Mouse (Mus musculus): Measurements from ENCODE around the gene Adcy9. TPM values are rescaled to one million over a fixed set of nuclear protein-coding genes. Genes with fewer than 3 reads are reported as not detected.

The Adcy9 gene
- polyA plus RNA-seq, 1 experiment from 2014 or later: 1.3 TPM

- H3K4me2 ChIP-seq: peak overlapping the region; percentile 99
- H3K9ac ChIP-seq: peak overlapping the region; percentile 61
- WGBS: 4% methylated on average over 32 of the region's 32 CpGs
- H3K27me3 ChIP-seq (ENCODE audit: insufficient read depth, low read length): peaks cover 14% of the 10 kb centered on the region
- H3K9me3 ChIP-seq (ENCODE audit: low read depth, low read length): no peaks in the 10 kb centered on the region
- peak overlapping the region; percentile 74 for H3K4me3 ChIP-seq (ENCODE audit: low read depth, low read length)
- peaks cover 7% of the 10 kb centered on the region for H3K4me1 ChIP-seq (ENCODE audit: insufficient read depth)
- H3K27ac ChIP-seq (ENCODE audit: low read depth): no peak overlapping the region
- no peak for TF ChIP-seq CTCF (IDR thresholded peaks at IDR 0.05; ENCODE audit: low read depth)
- ATAC-seq (ENCODE audit: insufficient read depth) (peak; percentile 19; the same call in 1 of the 2 replicates), DNase-seq (peak; percentile 45)
- no peaks in the 10 kb centered on the region for H3K36me3 ChIP-seq (ENCODE audit: insufficient read depth)
Observed at GRCm38 (mm10) chr16:4418776-4419545, 1.3 kb downstream of the Adcy9 start.

GRCm38 (mm10) chr16:4418072-4418471 is 2.2 kb downstream of the Adcy9 start:
- peak overlapping the region; percentile 99; the same call in 1 of the 2 replicates for H3K4me2 ChIP-seq
- WGBS: 90% methylated on average over 11 of the region's 11 CpGs
- H3K27me3 ChIP-seq (ENCODE audit: insufficient read depth, low read length): peaks cover 14% of the 10 kb centered on the region
- ATAC-seq (ENCODE audit: insufficient read depth) (no peak), DNase-seq (no peak)
- no peaks in the 10 kb centered on the region for H3K36me3 ChIP-seq (ENCODE audit: insufficient read depth)
- H3K4me3 ChIP-seq (ENCODE audit: low read depth, low read length): no peak overlapping the region
- H3K27ac ChIP-seq (ENCODE audit: low read depth): no peak overlapping the region
- no peaks in the 10 kb centered on the region for H3K9me3 ChIP-seq (ENCODE audit: low read depth, low read length)
- no peak overlapping the region for H3K9ac ChIP-seq
- peaks cover 8% of the 10 kb centered on the region for H3K4me1 ChIP-seq (ENCODE audit: insufficient read depth)
- no peak for TF ChIP-seq CTCF (IDR thresholded peaks at IDR 0.05; ENCODE audit: low read depth)

- peak overlapping the region; percentile 31; the same call in 1 of the 2 replicates for H3K4me2 ChIP-seq
- no peak overlapping the region for H3K9ac ChIP-seq
- no peak overlapping the region for H3K4me3 ChIP-seq (ENCODE audit: low read depth, low read length)
- H3K36me3 ChIP-seq (ENCODE audit: insufficient read depth): no peaks in the 10 kb centered on the region
- H3K27me3 ChIP-seq (ENCODE audit: insufficient read depth, low read length): peaks cover 14% of the 10 kb centered on the region
- DNase-seq: no peak
- no peaks in the 10 kb centered on the region for H3K9me3 ChIP-seq (ENCODE audit: low read depth, low read length)
- TF ChIP-seq CTCF (IDR thresholded peaks at IDR 0.05; ENCODE audit: low read depth): no peak
- WGBS: 68% methylated on average over 7 of the region's 7 CpGs
- ATAC-seq (ENCODE audit: insufficient read depth): no peak
- H3K27ac ChIP-seq (ENCODE audit: low read depth): no peak overlapping the region
- peaks cover 8% of the 10 kb centered on the region for H3K4me1 ChIP-seq (ENCODE audit: insufficient read depth)
Observed at GRCm38 (mm10) chr16:4417455-4417854, 2.8 kb downstream of the Adcy9 start.

GRCm38 (mm10) chr16:4414881-4415585 is 5.3 kb downstream of the Adcy9 start:
- Histone ChIP-seq H3K27ac (ENCODE audit: low read depth) (no peak overlapping the region), H3K4me1 (ENCODE audit: insufficient read depth) (peaks cover 4% of the 10 kb centered on the region; the same call in 1 of the 2 replicates), H3K4me2 (no peak overlapping the region), H3K9ac (no peak overlapping the region), H3K9me3 (ENCODE audit: low read depth, low read length) (no peaks in the 10 kb centered on the region), H3K4me3 (ENCODE audit: low read depth, low read length) (no peak overlapping the region), H3K27me3 (ENCODE audit: insufficient read depth, low read length) (peaks cover 14% of the 10 kb centered on the region), H3K36me3 (ENCODE audit: insufficient read depth) (no peaks in the 10 kb centered on the region)
- 67% methylated on average over 8 of the region's 8 CpGs for WGBS
- ATAC-seq (ENCODE audit: insufficient read depth): no peak
- TF ChIP-seq CTCF (IDR thresholded peaks at IDR 0.05; ENCODE audit: low read depth): no peak
- DNase-seq: no peak

- H3K4me2 ChIP-seq: no peak overlapping the region
- H3K9me3 ChIP-seq (ENCODE audit: low read depth, low read length): no peaks in the 10 kb centered on the region
- no peaks in the 10 kb centered on the region for H3K36me3 ChIP-seq (ENCODE audit: insufficient read depth)
- no peak overlapping the region for H3K4me3 ChIP-seq (ENCODE audit: low read depth, low read length)
- no peak for TF ChIP-seq CTCF (IDR thresholded peaks at IDR 0.05; ENCODE audit: low read depth)
- ATAC-seq (ENCODE audit: insufficient read depth) (no peak), DNase-seq (peak; percentile 21)
- 52% methylated on average over 9 of the region's 9 CpGs for WGBS
- no peak overlapping the region for H3K27ac ChIP-seq (ENCODE audit: low read depth)
- peaks cover 4% of the 10 kb centered on the region; the same call in 1 of the 2 replicates for H3K4me1 ChIP-seq (ENCODE audit: insufficient read depth)
- H3K27me3 ChIP-seq (ENCODE audit: insufficient read depth, low read length): peaks cover 14% of the 10 kb centered on the region
- no peak overlapping the region for H3K9ac ChIP-seq
Observed at GRCm38 (mm10) chr16:4413988-4414880, 6.1 kb downstream of the Adcy9 start.

GRCm38 (mm10) chr16:4413301-4413700 is 7.0 kb downstream of the Adcy9 start:
- 46% methylated on average over 14 of the region's 14 CpGs for WGBS
- no peak for DNase-seq

More at GRCm38 (mm10) chr16:4413301-4413700, 7.0 kb downstream of the Adcy9 start:
- Histone ChIP-seq H3K9me3 (ENCODE audit: low read depth, low read length) (no peaks in the 10 kb centered on the region), H3K27me3 (ENCODE audit: insufficient read depth, low read length) (peaks cover 6% of the 10 kb centered on the region), H3K9ac (no peak overlapping the region), H3K4me2 (no peak overlapping the region), H3K4me3 (ENCODE audit: low read depth, low read length) (no peak overlapping the region), H3K27ac (ENCODE audit: low read depth) (no peak overlapping the region), H3K36me3 (ENCODE audit: insufficient read depth) (no peaks in the 10 kb centered on the region), H3K4me1 (ENCODE audit: insufficient read depth) (peaks cover 4% of the 10 kb centered on the region; the same call in 1 of the 2 replicates)
- no peak for TF ChIP-seq CTCF (IDR thresholded peaks at IDR 0.05; ENCODE audit: low read depth)
- ATAC-seq (ENCODE audit: insufficient read depth): 0 out of 2 replicates have a peak, but pooled peaks have one; percentile 38

All from lung, embryonic 14.5 days (tissue).